Mouse (Mus musculus): Measurements from ENCODE around the gene Pus10. TPM values are rescaled to one million over a fixed set of nuclear protein-coding genes. Genes with fewer than 3 reads are reported as not detected.
"Not testable (repeated sequence)": the region's sequence is repeated elsewhere in the genome, so short reads cannot be mapped to it uniquely, and the experiment has no call there.

Pus10 gene
- polyA plus RNA-seq, 1 experiment from 2014 or later = 11.8 TPM

GRCm38 (mm10) chr11:23740895-23741294, 75.4 kb downstream of the Pus10 start:
- no peaks in the 10 kb centered on the region for H3K9me3 ChIP-seq
- no peak overlapping the region for H3K27ac ChIP-seq
- H3K4me2 ChIP-seq = no peak overlapping the region
- 83% methylated on average over 4 of the region's 4 CpGs for WGBS
- no peak for ATAC-seq (ENCODE audit: low FRiP score)
- H3K4me3 ChIP-seq = no peak overlapping the region
- H3K9ac ChIP-seq = no peak overlapping the region
- no peaks in the 10 kb centered on the region for H3K4me1 ChIP-seq (replicated peaks)
- peaks cover 3% of the 10 kb centered on the region; the same call in 1 of the 2 replicates for H3K36me3 ChIP-seq
- H3K27me3 ChIP-seq = no peaks in the 10 kb centered on the region

GRCm38 (mm10) chr11:23741386-23741785, 75.9 kb downstream of the Pus10 start:
- Histone ChIP-seq H3K36me3 (peaks cover 3% of the 10 kb centered on the region; the same call in 1 of the 2 replicates), H3K27me3 (no peaks in the 10 kb centered on the region), H3K4me2 (no peak overlapping the region), H3K27ac (no peak overlapping the region), H3K9ac (no peak overlapping the region), H3K4me3 (no peak overlapping the region), H3K9me3 (no peaks in the 10 kb centered on the region), H3K4me1 (replicated peaks) (no peaks in the 10 kb centered on the region)
- no peak for ATAC-seq (ENCODE audit: low FRiP score)
- 92% methylated on average over 7 of the region's 7 CpGs for WGBS

- H3K27ac ChIP-seq = no peak overlapping the region
- no peak overlapping the region for H3K9ac ChIP-seq
- H3K36me3 ChIP-seq = peaks cover 3% of the 10 kb centered on the region; the same call in 1 of the 2 replicates
- H3K9me3 ChIP-seq = no peaks in the 10 kb centered on the region
- H3K4me2 ChIP-seq = no peak overlapping the region
- H3K4me3 ChIP-seq = no peak overlapping the region
- no peaks in the 10 kb centered on the region for H3K4me1 ChIP-seq (replicated peaks)
- H3K27me3 ChIP-seq = no peaks in the 10 kb centered on the region
- 96% methylated on average over 3 of the region's 3 CpGs for WGBS
- ATAC-seq (ENCODE audit: low FRiP score) = no peak
Observed at GRCm38 (mm10) chr11:23744352-23744751, 78.9 kb downstream of the Pus10 start.

GRCm38 (mm10) chr11:23746102-23746501, 80.6 kb downstream of the Pus10 start:
- Histone ChIP-seq H3K4me1 (replicated peaks) (no peaks in the 10 kb centered on the region), H3K9me3 (no peaks in the 10 kb centered on the region), H3K9ac (no peak overlapping the region), H3K27me3 (no peaks in the 10 kb centered on the region), H3K36me3 (peaks cover 3% of the 10 kb centered on the region; the same call in 1 of the 2 replicates), H3K4me2 (no peak overlapping the region), H3K27ac (no peak overlapping the region), H3K4me3 (no peak overlapping the region)
- no peak for ATAC-seq (ENCODE audit: low FRiP score)
- 86% methylated on average over 4 of the region's 4 CpGs for WGBS

- H3K9ac ChIP-seq = no peak overlapping the region
- H3K36me3 ChIP-seq = no peaks in the 10 kb centered on the region
- no peak for ATAC-seq (ENCODE audit: low FRiP score)
- H3K4me3 ChIP-seq = no peak overlapping the region
- H3K4me2 ChIP-seq = no peak overlapping the region
- H3K27me3 ChIP-seq = no peaks in the 10 kb centered on the region
- WGBS = 96% methylated on average over 1 of the region's 1 CpGs
- no peaks in the 10 kb centered on the region for H3K4me1 ChIP-seq (replicated peaks)
- H3K9me3 ChIP-seq = no peaks in the 10 kb centered on the region
- no peak overlapping the region for H3K27ac ChIP-seq
Observed at GRCm38 (mm10) chr11:23753136-23753710, 87.7 kb downstream of the Pus10 start.

- Histone ChIP-seq H3K4me3 (no peak overlapping the region), H3K27me3 (no peaks in the 10 kb centered on the region), H3K4me1 (replicated peaks) (no peaks in the 10 kb centered on the region), H3K9me3 (no peaks in the 10 kb centered on the region), H3K4me2 (no peak overlapping the region), H3K36me3 (no peaks in the 10 kb centered on the region), H3K9ac (no peak overlapping the region), H3K27ac (no peak overlapping the region)
- no peak for ATAC-seq (ENCODE audit: low FRiP score)
Observed at GRCm38 (mm10) chr11:23754329-23754728, 88.9 kb downstream of the Pus10 start.

GRCm38 (mm10) chr11:23758218-23758617, 92.7 kb downstream of the Pus10 start:
- no peak for ATAC-seq (ENCODE audit: low FRiP score)
- WGBS = 84% methylated on average over 2 of the region's 2 CpGs
- Histone ChIP-seq H3K9ac (no peak overlapping the region), H3K4me2 (no peak overlapping the region), H3K36me3 (no peaks in the 10 kb centered on the region), H3K27me3 (no peaks in the 10 kb centered on the region), H3K4me1 (replicated peaks) (no peaks in the 10 kb centered on the region), H3K4me3 (no peak overlapping the region), H3K9me3 (no peaks in the 10 kb centered on the region), H3K27ac (no peak overlapping the region)

- Histone ChIP-seq H3K9me3 (no peaks in the 10 kb centered on the region), H3K27me3 (no peaks in the 10 kb centered on the region), H3K4me3 (no peak overlapping the region), H3K9ac (no peak overlapping the region), H3K4me1 (replicated peaks) (no peaks in the 10 kb centered on the region), H3K4me2 (no peak overlapping the region), H3K27ac (no peak overlapping the region), H3K36me3 (no peaks in the 10 kb centered on the region)
- WGBS = 99% methylated on average over 2 of the region's 2 CpGs
- no peak for ATAC-seq (ENCODE audit: low FRiP score)
Observed at GRCm38 (mm10) chr11:23762635-23763034, 97.2 kb downstream of the Pus10 start.

- H3K27me3 ChIP-seq; H3K9me3 ChIP-seq; H3K4me3 ChIP-seq; H3K36me3 ChIP-seq; ATAC-seq (ENCODE audit: low FRiP score); H3K27ac ChIP-seq; H3K4me2 ChIP-seq; H3K9ac ChIP-seq: not testable (repeated sequence)
- 89% methylated on average over 5 of the region's 5 CpGs for WGBS
- H3K4me1 ChIP-seq (replicated peaks) = peaks cover 13% of the 10 kb centered on the region
Observed at GRCm38 (mm10) chr11:23767369-23767768, 101.9 kb downstream of the Pus10 start.

GRCm38 (mm10) chr11:23767928-23768327, 102.5 kb downstream of the Pus10 start:
- Histone ChIP-seq H3K4me1 (replicated peaks) (peaks cover 13% of the 10 kb centered on the region), H3K9ac (no peak overlapping the region), H3K4me3 (no peak overlapping the region), H3K36me3 (no peaks in the 10 kb centered on the region), H3K27ac (no peak overlapping the region), H3K27me3 (peaks cover 7% of the 10 kb centered on the region; the same call in 1 of the 2 replicates), H3K9me3 (no peaks in the 10 kb centered on the region), H3K4me2 (no peak overlapping the region)
- WGBS = 82% methylated on average over 1 of the region's 1 CpGs
- no peak for ATAC-seq (ENCODE audit: low FRiP score)

- no peaks in the 10 kb centered on the region for H3K9me3 ChIP-seq
- H3K4me1 ChIP-seq (replicated peaks) = peaks cover 13% of the 10 kb centered on the region
- peaks cover 15% of the 10 kb centered on the region for H3K27me3 ChIP-seq
- no peaks in the 10 kb centered on the region for H3K36me3 ChIP-seq
- H3K4me2 ChIP-seq = no peak overlapping the region
- H3K4me3 ChIP-seq = no peak overlapping the region
- no peak overlapping the region for H3K9ac ChIP-seq
- no peak overlapping the region for H3K27ac ChIP-seq
- ATAC-seq (ENCODE audit: low FRiP score) = no peak
Observed at GRCm38 (mm10) chr11:23769033-23769432, 103.6 kb downstream of the Pus10 start.

- Histone ChIP-seq H3K4me1 (replicated peaks) (peaks cover 13% of the 10 kb centered on the region), H3K4me2 (peak overlapping the region; percentile 77), H3K27me3 (peaks cover 15% of the 10 kb centered on the region), H3K9ac (peak overlapping the region; percentile 80), H3K36me3 (no peaks in the 10 kb centered on the region), H3K9me3 (no peaks in the 10 kb centered on the region), H3K4me3 (peak overlapping the region; percentile 76), H3K27ac (peak overlapping the region; percentile 91; the same call in 1 of the 2 replicates)
- under 1% methylated on average over 25 of the region's 25 CpGs for WGBS
- ATAC-seq (ENCODE audit: low FRiP score) = peak; percentile 9; the same call in 1 of the 2 replicates
Observed at GRCm38 (mm10) chr11:23769686-23770509, 104.4 kb downstream of the Pus10 start.

GRCm38 (mm10) chr11:23770510-23770759, 105.0 kb downstream of the Pus10 start:
- no peak for ATAC-seq (ENCODE audit: low FRiP score)
- peak overlapping the region; percentile 76 for H3K4me3 ChIP-seq
- peak overlapping the region; percentile 80 for H3K9ac ChIP-seq
- H3K4me2 ChIP-seq = peak overlapping the region; percentile 77
- peaks cover 16% of the 10 kb centered on the region for H3K27me3 ChIP-seq
- no peaks in the 10 kb centered on the region for H3K36me3 ChIP-seq
- WGBS = under 1% methylated on average over 24 of the region's 24 CpGs
- peak overlapping the region; percentile 91 for H3K27ac ChIP-seq
- H3K4me1 ChIP-seq (replicated peaks) = peaks cover 13% of the 10 kb centered on the region
- H3K9me3 ChIP-seq = no peaks in the 10 kb centered on the region

All from hindbrain, embryonic 13.5 days (tissue).